Mouse (Mus musculus): ENCODE results near the gene Sh3rf3.

Sh3rf3 gene

DNA sequence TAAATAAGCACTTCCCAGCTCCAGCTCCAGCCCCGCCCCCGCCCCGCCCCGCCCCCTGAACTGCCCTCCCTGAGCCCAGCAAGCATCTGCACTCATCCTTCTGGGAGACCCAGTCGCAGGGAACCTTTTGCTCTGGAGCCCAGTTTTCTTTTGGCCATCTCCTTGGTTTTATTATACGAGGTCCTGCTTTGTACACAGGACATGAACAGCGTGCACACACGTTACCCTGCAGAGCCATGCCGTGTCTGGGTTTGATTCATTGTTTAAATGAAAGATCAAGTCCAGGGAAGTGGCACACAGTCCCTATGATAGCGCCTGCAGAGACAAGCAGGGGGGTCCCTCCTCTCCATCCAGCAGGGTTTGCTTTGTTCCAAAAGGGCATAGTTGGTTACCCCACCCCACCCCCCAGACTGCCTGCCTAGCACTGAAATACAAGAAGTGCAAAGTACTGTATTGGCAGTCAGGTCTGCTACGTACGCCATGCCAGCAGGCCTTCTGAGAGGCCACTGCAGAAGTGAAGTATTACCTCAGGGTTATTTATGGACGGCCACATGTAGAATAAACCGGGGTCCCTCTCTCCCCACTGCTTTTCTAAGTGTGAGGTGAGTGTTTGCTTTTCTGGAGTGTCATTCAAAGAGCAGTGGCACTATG is 41.5 kb downstream of the Sh3rf3 start:
- no peak for DNase-seq

DNA sequence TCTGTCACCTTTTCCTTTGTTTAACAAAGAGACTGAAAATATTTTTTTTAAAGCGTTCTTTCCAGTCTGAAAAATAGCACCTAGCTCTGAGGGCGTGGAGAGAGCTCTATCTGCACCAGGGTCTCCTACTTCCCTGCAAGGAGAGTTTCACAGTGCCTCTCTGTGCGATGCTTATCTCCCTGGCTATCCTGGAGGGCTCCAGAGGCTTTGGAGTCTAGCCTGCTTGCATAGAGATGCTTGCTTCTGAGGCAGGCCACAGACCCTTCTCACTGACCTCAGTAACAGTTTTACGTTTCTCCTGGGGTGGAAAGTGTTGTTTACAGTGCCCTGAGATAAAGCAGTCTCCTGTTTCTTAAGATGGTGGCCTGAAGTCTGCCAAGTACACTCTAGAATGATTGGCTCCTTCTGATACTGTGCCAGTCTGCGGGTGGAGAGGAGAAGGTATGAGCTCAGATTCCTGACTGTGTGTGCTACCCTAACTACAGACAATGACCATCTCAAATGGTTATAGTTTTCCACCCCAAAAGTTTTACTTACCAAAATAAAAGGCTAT is 42.1 kb downstream of the Sh3rf3 start:
- DNase-seq, result no peak

DNA sequence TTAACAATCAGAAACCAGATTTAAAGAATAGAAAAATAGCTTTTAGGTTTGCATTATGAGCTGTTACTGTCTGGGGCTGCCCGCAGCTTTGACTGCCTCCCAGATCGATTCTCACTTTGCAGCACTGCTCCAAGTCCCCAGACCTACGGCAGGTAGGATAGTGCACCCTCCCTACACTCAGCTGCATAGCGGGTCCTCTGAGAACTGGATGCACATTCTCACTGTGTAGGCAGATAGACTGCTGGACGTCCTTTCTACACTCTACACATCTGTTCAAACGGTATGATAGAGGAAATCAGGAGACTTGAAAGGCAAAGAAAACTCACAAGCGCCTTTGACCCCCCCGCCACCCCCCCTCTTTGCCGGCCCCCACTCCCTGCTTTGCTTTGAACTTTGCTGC is 42.7 kb downstream of the Sh3rf3 start:
- no peak for DNase-seq

DNA sequence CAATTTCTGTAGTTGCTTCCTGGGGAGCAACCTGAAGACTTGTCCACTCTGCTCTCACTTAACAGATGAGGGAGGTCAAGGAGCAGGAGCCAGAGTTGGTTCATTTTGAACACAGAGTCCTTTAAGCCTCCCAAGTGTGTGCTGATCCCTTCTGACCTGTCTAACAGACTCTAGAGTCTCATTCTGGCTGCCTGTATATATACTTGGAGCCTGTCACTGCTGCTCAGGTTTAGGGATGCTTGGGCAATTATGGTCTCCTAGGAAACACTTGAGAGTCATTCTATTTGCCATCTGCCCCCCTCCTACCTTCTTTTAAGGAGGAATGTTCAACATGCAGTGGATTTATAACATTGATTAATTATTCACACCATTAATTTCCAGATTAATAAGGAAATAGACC is 43.6 kb downstream of the Sh3rf3 start:
- DNase-seq, result no peak

DNA sequence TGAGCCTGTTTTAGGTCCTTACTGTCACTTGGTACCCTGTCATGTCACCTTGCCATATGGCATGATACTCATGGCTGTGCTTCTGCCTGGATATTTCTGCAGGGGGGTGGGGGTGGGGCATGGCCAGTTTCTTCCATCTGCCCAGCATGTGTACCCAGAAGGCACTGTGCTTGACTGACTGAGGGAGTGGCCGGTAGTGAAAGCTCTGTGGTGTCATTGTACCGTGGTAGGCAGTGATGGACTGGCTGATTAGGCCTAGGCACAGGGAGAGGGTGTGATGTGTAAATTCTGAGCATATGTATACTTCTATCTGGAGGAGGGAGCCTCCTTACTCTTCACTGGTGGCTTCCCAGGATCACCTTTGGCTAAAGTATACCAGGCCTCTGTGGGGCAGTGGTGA is 51.6 kb downstream of the Sh3rf3 start:
- no peak for DNase-seq

DNA sequence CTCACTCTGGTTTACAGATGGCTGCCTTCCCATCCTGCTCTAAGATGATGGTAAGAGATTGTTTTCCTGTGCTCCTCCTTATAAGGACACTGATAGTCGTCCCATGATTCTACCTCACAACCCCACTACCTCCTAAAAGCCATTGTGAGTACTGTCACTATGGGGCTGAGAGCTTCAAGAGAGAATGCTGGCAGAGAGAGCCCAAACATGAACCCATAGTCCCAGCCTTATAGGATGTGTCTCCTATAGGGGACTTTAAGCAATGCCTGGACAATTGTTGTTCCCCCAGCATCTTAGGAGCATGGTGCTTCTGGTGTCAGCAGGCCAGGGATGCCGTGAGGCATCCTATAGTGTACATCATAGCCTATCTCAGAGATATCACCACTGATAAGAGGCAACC is 54.4 kb downstream of the Sh3rf3 start:
- DNase-seq, result no peak

DNA sequence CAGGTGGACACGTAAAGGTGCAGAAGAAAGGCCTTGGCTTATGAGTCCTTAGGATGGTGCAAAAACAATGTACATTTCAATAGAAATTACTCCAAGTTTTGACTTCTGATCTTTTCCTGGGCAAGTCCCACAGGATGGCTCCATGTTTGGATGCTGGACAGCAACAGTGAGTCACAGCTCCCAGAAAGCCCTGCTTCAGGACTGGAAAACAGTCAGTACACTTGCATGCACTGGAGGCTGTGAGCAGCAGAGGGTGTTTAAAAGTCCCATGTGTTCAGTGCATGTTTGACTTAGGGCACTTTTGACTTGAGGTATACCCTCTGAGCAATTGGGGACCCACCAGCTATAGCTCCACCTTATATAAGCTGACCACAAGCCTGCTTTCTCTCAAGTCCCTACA is 56.7 kb downstream of the Sh3rf3 start:
- DNase-seq, result no peak

DNA sequence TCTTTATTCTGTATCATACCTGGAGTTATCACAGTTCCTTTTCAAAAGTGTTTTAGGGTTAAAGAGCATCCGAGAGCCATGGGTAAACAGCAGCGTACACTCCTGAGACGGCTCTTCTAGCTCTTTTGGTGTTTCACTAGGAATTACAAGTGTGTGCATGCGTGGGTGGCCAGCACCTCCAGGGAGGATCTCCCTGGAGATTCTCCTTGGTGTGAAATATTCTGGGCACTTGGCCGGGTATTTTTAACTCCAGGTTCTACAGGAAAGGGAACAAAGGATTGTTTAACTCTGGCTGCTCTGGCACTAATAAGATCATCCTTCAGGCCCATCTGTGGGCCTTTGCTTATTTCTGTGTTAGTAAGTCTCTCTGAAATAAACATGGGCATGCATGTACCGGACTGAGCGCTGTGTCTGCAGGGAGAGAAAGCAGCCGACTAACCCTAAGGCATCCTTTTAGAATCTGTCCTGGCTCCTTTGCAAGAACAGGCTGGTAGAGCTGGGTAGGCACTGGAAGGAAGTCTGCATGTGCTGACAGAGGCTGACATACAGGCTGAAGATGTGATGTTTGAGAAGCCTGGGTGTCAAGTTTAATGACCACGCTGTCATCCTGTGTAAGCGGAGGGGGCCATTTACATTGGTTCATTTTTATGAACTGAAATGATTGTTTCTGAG is 58.1 kb downstream of the Sh3rf3 start:
- DNase-seq, result no peak

DNA sequence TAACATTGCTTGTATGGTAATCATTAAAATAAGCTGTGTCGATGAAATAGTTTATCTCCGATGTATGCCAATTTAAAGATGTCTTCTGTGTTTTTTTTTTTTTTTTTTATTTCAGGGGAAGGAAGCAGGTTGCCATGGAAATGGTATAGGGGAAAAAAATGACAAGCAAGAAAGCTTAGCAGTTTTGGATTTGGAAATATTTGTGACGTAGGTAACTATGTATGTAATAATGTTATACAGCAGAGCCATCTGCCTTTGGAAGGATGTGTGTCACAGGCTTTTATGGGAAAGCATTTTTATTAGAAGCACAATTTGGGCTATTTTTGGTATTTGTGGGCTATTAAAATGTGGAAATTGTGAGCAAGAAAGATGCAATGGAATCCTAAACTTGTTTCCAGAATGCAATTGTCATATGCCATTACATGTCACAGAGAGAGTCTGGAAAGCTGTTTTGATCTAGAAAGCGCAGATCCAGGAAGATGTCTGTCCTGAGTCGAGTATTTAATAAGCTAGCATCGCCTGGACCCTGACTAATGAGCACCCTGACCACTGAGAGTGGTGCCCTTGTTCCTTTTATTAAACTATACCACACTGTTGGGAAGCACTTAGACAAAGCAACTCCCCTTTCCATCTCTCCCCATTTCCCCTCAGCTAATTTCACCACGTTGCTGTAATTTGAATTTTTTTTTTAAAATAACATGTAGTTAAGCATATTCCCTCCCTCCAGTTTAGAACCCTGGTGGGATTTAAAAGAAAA is 58.8 kb downstream of the Sh3rf3 start:
- DNase-seq, result no peak

DNA sequence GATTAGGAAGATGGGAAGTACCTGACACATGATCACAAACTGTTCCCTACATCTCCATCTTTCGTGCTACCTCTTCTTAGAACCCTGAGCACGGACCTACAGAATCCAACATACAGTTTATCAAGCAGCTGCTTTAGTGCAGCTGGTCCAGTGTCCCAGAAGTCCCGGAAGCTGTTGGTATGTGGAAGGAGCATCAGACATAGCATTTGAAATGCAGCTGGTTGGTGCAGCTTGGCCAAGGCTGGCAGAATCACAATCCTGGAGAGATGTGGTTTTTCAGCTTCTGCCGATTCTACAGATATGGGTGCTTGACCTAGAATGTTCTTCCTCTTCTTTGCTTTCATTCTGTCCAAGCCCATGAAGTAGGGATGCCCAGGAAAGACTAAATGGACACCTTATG is 64.7 kb downstream of the Sh3rf3 start:
- DNase-seq, result no peak

DNA sequence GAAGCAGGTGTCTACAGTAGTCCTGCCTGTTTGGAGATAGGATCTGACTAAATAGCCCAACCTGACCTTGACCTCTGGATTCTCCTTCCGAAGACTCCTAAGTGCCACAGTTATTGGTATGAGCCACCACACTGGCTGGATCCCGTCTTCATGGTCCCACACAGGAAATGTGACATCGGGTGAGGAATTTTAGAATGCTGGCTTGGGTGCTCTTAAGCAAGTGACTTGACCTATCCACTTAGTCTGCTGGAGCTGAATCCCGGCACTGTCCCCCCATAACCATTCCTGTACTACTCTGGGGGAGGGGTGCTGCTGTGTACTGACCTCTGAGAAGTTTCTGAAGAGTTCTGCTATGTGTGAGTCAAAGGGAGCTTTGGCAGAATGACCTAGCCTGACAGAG is 65.5 kb downstream of the Sh3rf3 start:
- DNase-seq, result no peak

DNA sequence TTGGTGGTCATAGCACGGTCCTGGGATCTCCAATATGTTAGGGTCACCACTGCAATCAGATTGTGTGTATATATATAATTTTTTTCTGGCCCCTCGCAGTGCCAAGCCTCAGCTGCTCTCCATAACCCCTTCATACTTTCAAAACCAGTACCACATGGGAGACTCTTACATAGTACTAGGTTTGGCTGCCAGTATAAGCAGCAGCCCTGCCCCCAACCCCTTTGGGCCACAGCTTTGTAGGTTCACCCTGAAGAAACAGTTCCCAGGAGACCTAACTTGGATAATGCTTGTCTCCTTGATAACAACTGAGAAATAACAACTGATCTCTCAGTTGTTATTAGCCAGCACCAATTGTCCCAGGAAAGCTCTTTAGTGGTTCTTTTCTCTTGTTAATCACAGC is 69.6 kb downstream of the Sh3rf3 start:
- DNase-seq, result no peak

DNA sequence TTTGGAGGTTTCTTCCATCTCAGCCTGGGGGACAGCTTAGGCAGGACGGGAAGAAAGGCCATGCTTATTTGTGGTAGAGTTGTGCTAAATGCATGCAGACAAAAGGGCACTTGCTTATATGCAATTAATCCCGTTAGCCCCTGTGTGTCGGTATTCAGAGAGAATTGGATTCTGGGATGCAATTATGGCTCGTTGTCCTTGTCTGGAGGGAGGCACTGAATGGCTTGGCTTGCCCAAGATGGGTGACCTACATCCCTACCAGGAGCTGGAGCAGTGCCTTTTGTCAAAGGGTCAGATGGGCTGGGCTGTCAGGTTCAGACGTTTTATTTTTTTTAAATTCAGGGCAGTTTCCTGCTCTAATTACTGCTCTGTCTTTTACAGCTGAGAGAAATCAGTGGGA is 72.2 kb downstream of the Sh3rf3 start:
- no peak for DNase-seq

DNA sequence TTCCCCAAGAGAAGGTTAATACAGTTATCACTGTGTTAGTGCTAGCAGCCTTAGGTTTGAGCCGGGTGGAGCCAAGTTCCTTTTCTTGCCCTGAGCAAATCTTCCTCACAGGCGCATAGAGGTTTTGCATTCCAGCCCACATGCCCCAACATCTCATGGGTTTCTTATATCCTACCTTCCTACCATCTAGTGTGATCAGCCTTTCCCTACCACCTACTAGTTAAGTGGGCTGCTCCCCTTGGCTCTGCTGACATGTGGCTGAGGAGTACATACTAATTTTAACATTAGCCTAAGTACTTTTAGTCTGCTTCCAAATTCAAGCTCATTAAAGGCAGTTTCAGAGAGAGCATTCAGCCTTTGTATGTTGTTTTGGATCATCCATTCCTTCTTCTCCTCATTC is 72.7 kb downstream of the Sh3rf3 start:
- DNase-seq, result no peak

DNA sequence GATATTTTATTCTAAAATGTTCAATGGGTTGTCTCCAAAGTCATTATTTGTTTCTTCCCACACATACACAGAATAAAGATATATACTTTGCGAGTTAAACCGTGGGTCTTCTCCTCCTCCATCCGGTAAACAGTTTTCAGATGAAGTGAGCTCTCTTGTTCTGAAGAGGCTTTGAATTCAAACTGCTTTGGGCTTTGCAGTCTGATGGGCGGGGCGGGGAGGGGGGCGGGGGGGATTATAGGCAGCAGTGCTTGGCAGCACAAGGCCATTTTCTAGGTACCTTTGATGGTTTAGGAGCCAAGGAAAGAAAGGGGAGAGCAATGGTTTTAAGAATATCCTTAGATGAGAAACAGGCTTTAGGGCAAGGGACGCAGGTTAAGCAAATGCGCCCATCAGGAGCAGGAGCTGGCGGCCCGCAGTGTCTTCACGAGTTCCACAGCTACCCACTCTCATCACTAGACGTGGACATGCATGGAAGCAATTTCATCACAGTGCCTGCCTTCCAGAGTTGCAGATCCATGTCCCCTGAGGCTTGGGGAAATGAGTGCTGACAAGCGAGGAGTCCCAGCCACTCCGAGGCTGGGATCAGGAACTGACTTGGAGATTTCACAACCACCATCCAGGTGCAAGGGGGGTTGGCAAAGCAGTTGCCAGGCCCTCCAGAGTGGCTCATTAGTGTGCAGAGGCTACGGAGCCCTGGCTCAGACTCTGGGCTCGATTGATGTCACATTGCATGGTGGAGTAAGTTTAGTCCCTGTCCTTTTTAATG is 77.7 kb downstream of the Sh3rf3 start:
- no peak for DNase-seq

DNA sequence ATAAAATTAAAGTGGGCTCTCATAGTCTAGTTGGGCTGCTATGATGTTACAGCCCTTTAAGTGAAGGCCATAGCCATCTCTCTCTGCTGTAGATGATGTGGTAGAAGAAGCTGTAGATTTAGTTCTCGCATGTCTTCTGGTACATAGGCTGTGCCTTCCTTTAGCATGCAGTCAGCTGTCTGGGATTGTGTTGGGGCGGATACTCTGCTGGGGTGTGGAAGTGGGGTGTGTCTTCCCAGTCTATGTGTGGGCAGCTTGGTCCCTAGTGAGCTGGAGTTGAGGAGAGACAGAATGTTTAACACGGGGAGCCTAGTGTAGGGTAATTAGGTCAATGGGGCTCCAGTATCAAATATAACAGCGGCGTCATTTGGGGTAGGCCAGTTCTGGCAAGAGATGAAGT is 82.3 kb downstream of the Sh3rf3 start:
- no peak for DNase-seq

DNA sequence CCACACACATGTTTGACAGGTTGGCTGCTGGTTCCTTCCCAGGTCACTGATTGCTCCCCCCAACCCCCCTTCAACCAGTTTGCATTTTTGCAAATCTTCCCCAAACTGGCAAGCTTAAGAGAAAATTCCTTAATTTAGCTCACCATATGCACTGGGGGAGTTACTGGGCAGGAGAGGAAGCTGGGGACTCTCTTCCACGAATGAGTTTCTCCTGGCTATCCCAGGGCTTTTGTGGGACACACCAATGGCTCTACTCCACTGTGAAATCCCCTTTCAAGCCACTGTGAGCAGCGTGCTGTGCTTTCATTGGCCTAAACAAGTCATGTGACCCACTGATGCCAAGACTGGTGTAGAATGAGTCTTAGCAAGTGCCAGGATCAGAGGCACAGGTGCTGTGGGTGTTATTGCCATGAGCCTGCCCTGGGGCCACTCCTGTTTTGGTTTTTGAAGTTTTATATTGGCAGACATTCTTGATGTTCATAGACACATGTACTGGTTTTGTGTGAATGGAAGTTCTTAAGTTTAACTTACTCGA is 83.9 kb downstream of the Sh3rf3 start:
- no peak for DNase-seq

DNA sequence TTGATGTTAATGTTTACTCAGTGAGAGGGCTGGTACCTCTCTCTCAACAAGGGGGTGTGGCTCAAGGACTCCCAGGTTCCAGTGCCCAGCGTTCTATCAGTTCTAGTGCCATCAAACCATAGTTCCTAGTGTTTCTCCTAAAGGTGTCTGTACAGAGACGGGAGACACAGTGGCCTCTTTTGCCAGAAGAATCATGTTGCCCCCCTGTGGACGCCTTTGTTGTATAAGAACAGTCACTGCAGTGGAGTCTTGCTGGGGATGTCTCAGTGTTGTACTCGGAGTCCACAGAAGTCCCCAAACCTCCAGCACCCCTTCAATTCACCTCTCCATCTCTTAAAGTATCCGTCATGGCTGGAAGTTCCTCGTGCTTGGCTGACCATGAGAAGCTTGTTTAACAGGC is 92.1 kb downstream of the Sh3rf3 start:
- no peak for DNase-seq

DNA sequence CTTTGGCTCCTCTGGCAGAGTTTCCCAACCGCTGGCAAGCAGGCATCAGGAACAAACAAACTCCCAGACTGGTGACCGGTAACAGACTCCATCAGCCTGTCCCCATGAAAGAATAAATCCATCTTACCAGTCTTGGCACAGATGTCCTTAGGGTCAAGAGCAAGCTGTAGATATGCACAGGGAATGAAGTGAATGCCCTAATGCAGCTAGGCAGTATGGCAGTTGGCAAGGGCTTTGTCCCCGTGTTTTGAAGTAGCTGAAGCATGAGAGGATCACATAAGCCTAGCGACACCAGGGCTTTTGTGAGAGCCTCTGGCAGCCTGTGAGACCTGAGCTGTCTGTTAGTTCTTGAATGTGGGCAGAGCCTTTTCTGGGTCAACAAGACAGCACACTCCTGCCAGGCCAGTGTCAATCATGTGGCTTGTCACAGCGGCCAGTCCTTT is 93.9 kb downstream of the Sh3rf3 start:
- no peak for DNase-seq

DNA sequence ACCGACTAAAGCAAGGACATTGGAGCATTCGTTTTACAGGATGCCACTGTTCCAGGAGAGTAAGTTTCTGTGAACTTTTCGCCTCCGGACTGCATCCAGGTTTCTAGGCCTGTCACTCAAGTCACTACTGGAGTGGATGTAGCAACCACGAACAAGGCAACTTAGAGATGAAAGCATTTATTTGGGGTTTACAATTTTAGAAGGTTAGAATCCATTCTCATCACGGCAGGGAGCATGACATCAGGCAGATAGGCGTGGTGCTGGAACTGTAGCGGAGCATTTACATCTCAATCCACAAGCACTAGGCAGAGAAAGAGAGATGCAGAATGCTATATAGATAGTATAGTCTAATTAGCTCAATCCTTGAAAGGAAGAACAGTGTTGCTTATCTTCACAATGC is 95.3 kb downstream of the Sh3rf3 start:
- no peak for DNase-seq

DNA sequence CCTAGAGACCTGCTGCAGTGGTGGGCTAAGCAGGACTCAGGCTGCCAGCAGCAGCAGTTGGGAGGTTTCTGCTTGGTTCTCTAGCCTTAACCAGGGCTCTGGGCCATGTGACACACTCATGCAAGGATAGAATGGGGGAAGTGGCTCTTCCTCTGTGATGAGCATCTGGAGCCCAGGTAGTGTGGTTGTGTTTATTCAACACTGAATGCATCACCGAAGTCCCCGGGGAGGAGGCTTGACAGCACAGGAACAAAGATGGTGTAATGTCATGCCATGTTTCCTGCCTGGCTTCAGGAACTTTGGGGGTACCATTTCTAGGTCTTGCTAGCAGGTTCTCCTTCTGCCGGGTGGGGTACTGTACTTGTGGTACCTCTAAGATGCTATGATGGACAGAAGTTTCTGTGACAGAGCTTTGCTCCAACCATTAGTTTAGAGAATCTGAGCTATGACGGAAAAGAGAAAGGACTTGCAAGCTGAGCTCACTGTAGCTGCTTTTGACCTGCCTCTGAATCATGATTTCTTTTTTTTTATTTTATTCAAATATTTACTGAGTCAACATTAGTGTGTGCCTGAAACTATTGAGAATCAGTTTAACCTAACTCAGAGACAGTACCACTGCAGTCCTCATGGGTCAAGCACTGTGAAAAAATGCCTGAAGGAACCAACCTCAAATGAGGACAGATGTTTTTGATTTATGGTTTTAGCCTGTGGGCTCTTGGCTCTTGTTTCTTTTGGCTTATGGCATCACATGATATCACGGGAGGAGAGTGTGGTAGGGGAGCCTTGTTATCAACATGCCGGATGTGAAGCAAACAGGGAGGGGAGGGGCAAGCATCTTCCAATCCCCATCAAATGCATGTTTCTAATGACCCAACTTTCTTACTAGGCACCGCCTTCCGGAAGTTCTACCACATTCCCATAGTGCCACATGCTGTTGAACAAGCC is 102.4 kb downstream of the Sh3rf3 start:
- no peak for DNase-seq

Data from kidney, postnatal 36 days (tissue).